Mouse (Mus musculus): ENCODE data around the gene Klf1. TPM values are rescaled to one million over a fixed set of nuclear protein-coding genes. Genes with fewer than 3 reads are reported as not detected.

The Klf1 gene
- polyA plus RNA-seq, 1 experiment from 2014 or later = 11.1 TPM

DNA sequence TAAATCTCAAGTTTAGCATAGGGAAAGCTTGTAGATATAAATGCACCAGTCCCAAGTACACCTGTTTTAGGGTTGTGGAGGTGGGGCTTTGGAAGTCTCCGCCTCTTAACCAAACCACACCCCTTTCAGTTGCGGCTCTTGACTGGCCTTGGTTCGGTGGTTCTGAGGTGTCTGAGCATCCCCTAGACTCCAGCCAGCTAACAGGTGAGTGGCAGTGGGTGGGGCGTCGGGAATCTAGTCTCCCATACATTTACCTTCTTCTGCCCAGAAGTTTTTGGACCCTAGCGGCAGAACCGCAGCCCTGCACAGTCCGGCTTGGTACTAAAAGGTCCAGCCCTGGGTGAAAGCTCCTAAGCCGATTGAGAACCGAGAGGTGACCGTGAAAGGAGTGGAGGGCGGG is 48.0 kb downstream of the Klf1 start:
- no peak overlapping the region for H3K4me2 ChIP-seq (ENCODE audit: low read depth, low read length)
- no peak overlapping the region for H3K4me3 ChIP-seq (ENCODE audit: low read depth, low read length)
- DNase-seq (ENCODE audit: low spot score) (no peak), ATAC-seq (replicated peaks; ENCODE audit: insufficient number of reproducible peaks, low FRiP score, low TSS enrichment, low read depth) (no peak)
- H3K4me1 ChIP-seq (ENCODE audit: control insufficient read depth, insufficient read depth, low read length) = peaks cover 4% of the 10 kb centered on the region
- 19% methylated on average over 12 of the region's 12 CpGs for WGBS
- H3K9ac ChIP-seq (replicated peaks; ENCODE audit: low read length) = no peak overlapping the region
- H3K27ac ChIP-seq (replicated peaks; ENCODE audit: low read depth, low read length) = no peak overlapping the region
- H3K27me3 ChIP-seq (ENCODE audit: control insufficient read depth, insufficient read depth, low read length) = peaks cover 36% of the 10 kb centered on the region
- no peaks in the 10 kb centered on the region for H3K9me3 ChIP-seq (replicated peaks; ENCODE audit: control insufficient read depth, low read length)
- H3K36me3 ChIP-seq (replicated peaks; ENCODE audit: control insufficient read depth, insufficient read depth, low read depth, low read length) = no peaks in the 10 kb centered on the region

DNA sequence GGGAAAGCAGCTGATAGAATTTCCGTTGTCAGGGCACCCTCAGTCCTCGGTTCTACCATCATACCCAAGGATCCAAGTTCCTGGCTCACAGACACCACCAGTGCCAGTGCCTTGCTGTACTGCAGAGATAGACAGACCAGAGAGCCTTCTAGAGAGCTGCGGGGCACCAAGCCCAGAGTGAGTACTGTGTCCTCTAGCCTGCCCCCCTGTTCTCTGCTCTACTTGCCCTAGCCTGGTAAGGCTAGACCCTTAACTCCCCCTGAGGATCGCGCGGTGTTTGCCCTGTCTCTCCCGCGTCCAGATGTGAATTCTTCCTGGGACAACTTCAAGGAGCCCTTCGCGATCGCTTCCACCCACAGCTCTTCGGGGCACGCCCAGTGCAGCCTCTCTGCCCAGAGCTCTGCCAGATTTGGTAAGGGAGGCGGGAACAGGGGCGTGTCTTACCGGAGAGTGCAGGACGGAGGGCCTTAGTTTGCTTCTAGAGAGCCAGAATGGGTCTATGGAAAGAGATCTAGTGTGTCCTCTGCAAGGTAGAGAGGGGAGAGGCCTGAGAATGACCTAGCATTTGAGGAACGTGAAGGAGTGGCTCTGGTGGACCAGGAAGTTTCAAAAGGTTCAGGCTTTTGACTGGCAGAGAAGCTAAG is 51.0 kb downstream of the Klf1 start:
- no peaks in the 10 kb centered on the region for H3K4me1 ChIP-seq (ENCODE audit: control insufficient read depth, insufficient read depth, low read length)
- H3K27ac ChIP-seq (replicated peaks; ENCODE audit: low read depth, low read length) = no peak overlapping the region
- DNase-seq (ENCODE audit: low spot score) (no peak), ATAC-seq (replicated peaks; ENCODE audit: insufficient number of reproducible peaks, low FRiP score, low TSS enrichment, low read depth) (0 out of 2 replicates have a peak, but pooled peaks have one; percentile 22)
- no peaks in the 10 kb centered on the region for H3K9me3 ChIP-seq (replicated peaks; ENCODE audit: control insufficient read depth, low read length)
- 13% methylated on average over 18 of the region's 18 CpGs for WGBS
- no peak overlapping the region for H3K9ac ChIP-seq (replicated peaks; ENCODE audit: low read length)
- no peaks in the 10 kb centered on the region; the same call in 1 of the 2 replicates for H3K36me3 ChIP-seq (replicated peaks; ENCODE audit: control insufficient read depth, insufficient read depth, low read depth, low read length)
- peaks cover 10% of the 10 kb centered on the region for H3K27me3 ChIP-seq (ENCODE audit: control insufficient read depth, insufficient read depth, low read length)
- no peak overlapping the region for H3K4me2 ChIP-seq (ENCODE audit: low read depth, low read length)
- no peak overlapping the region for H3K4me3 ChIP-seq (ENCODE audit: low read depth, low read length)

Small RNAs within 50 kb of the gene (microRNA-seq; reads per million reads assigned to microRNA genes)
- gene Gm24197 (ENCODE audit: borderline number of aligned reads) = not detected
- gene Mir7069 (ENCODE audit: borderline number of aligned reads) = 8.5 reads per million, percentile 10 among the genes with 10 or more reads in this experiment

Other genes starting within 250 kb of the Klf1 start
- 86.9 and 89.6 TPM in 2 replicates for gene Ier2, start 239.1 kb upstream of the Klf1 start, polyA plus RNA-seq (2014; fragmentation: Nextera tagmentation; extraction: Ambion mirVana)
- 61.5 and 64.7 TPM in 2 replicates for gene Trmt1, start 215.6 kb upstream of the Klf1 start, polyA plus RNA-seq (2014; fragmentation: Nextera tagmentation; extraction: Ambion mirVana)
- 21.0 and 21.1 TPM in 2 replicates for gene Nacc1, start 214.1 kb upstream of the Klf1 start, polyA plus RNA-seq (2014; fragmentation: Nextera tagmentation; extraction: Ambion mirVana)
- gene Lyl1, start 200.5 kb upstream of the Klf1 start, polyA plus RNA-seq (2014; fragmentation: Nextera tagmentation; extraction: Ambion mirVana) = 4.6 and 5.3 TPM in 2 replicates
- 3.6 and 5.7 TPM in 2 replicates for gene G430095P16Rik, start 178.9 kb upstream of the Klf1 start, polyA plus RNA-seq (2014; fragmentation: Nextera tagmentation; extraction: Ambion mirVana)
- gene Nfix, start 101.6 kb upstream of the Klf1 start, polyA plus RNA-seq (2014; fragmentation: Nextera tagmentation; extraction: Ambion mirVana) = 5.9 and 6.8 TPM in 2 replicates
- gene Dand5, start 79.1 kb upstream of the Klf1 start, polyA plus RNA-seq (2014; fragmentation: Nextera tagmentation; extraction: Ambion mirVana) = 3.6 and 3.8 TPM in 2 replicates
- 41.5 and 42.3 TPM in 2 replicates for gene Gadd45gip1, start 70.4 kb upstream of the Klf1 start, polyA plus RNA-seq (2014; fragmentation: Nextera tagmentation; extraction: Ambion mirVana)
- 79.6 and 88.2 TPM in 2 replicates for gene Rad23a, start 61.3 kb upstream of the Klf1 start, polyA plus RNA-seq (2014; fragmentation: Nextera tagmentation; extraction: Ambion mirVana)
- gene Calr, start 55.0 kb upstream of the Klf1 start, polyA plus RNA-seq (2014; fragmentation: Nextera tagmentation; extraction: Ambion mirVana) = 815 and 826 TPM in 2 replicates
- gene Farsa, start 44.9 kb upstream of the Klf1 start, polyA plus RNA-seq (2014; fragmentation: Nextera tagmentation; extraction: Ambion mirVana) = 73.0 and 85.7 TPM in 2 replicates
- 89.2 and 89.9 TPM in 2 replicates for gene Syce2, start 29.8 kb upstream of the Klf1 start, polyA plus RNA-seq (2014; fragmentation: Nextera tagmentation; extraction: Ambion mirVana)
- gene Gcdh, start 8.0 kb upstream of the Klf1 start, polyA plus RNA-seq (2014; fragmentation: Nextera tagmentation; extraction: Ambion mirVana) = 40.3 and 40.5 TPM in 2 replicates
- 5.5 and 7.2 TPM in 2 replicates for gene Dnase2a, start 6.6 kb downstream of the Klf1 start, polyA plus RNA-seq (2014; fragmentation: Nextera tagmentation; extraction: Ambion mirVana)
- 2.8 and 3.9 TPM in 2 replicates for gene Mast1, start 35.4 kb downstream of the Klf1 start, polyA plus RNA-seq (2014; fragmentation: Nextera tagmentation; extraction: Ambion mirVana)
- not detected in 2 replicates for gene Rtbdn, start 45.1 kb downstream of the Klf1 start, polyA plus RNA-seq (2014; fragmentation: Nextera tagmentation; extraction: Ambion mirVana)
- gene Gm49661, start 67.5 kb downstream of the Klf1 start, polyA plus RNA-seq (2014; fragmentation: Nextera tagmentation; extraction: Ambion mirVana) = not detected in 2 replicates
- 1,219 and 1,316 TPM in 2 replicates for gene Prdx2, start 67.7 kb downstream of the Klf1 start, polyA plus RNA-seq (2014; fragmentation: Nextera tagmentation; extraction: Ambion mirVana)
- 109 and 137 TPM in 2 replicates for gene Rnaseh2a, start 67.8 kb downstream of the Klf1 start, polyA plus RNA-seq (2014; fragmentation: Nextera tagmentation; extraction: Ambion mirVana)
- gene Junb, start 76.8 kb downstream of the Klf1 start, polyA plus RNA-seq (2014; fragmentation: Nextera tagmentation; extraction: Ambion mirVana) = 5.4 and 6.2 TPM in 2 replicates
- gene Hook2, start 88.7 kb downstream of the Klf1 start, polyA plus RNA-seq (2014; fragmentation: Nextera tagmentation; extraction: Ambion mirVana) = 11.3 and 14.2 TPM in 2 replicates
- not detected in 2 replicates for gene Best2, start 112.6 kb downstream of the Klf1 start, polyA plus RNA-seq (2014; fragmentation: Nextera tagmentation; extraction: Ambion mirVana)
- 130 and 132 TPM in 2 replicates for gene Asna1, start 123.4 kb downstream of the Klf1 start, polyA plus RNA-seq (2014; fragmentation: Nextera tagmentation; extraction: Ambion mirVana)
- gene Trir, start 124.9 kb downstream of the Klf1 start, polyA plus RNA-seq (2014; fragmentation: Nextera tagmentation; extraction: Ambion mirVana) = 172 and 178 TPM in 2 replicates
- 17.0 and 20.5 TPM in 2 replicates for gene Tnpo2, start 135.0 kb downstream of the Klf1 start, polyA plus RNA-seq (2014; fragmentation: Nextera tagmentation; extraction: Ambion mirVana)
- 20.4 and 21.2 TPM in 2 replicates for gene Fbxw9, start 158.1 kb downstream of the Klf1 start, polyA plus RNA-seq (2014; fragmentation: Nextera tagmentation; extraction: Ambion mirVana)
- gene Gm5741, start 166.1 kb downstream of the Klf1 start, polyA plus RNA-seq (2014; fragmentation: Nextera tagmentation; extraction: Ambion mirVana) = not detected in 2 replicates
- 61.9 and 67.7 TPM in 2 replicates for gene Dhps, start 169.8 kb downstream of the Klf1 start, polyA plus RNA-seq (2014; fragmentation: Nextera tagmentation; extraction: Ambion mirVana)
- 117 and 127 TPM in 2 replicates for gene Wdr83os, start 178.8 kb downstream of the Klf1 start, polyA plus RNA-seq (2014; fragmentation: Nextera tagmentation; extraction: Ambion mirVana)
- gene Wdr83, start 179.4 kb downstream of the Klf1 start, polyA plus RNA-seq (2014; fragmentation: Nextera tagmentation; extraction: Ambion mirVana) = 48.6 and 52.2 TPM in 2 replicates
- 19.5 and 21.9 TPM in 2 replicates for gene Man2b1, start 181.3 kb downstream of the Klf1 start, polyA plus RNA-seq (2014; fragmentation: Nextera tagmentation; extraction: Ambion mirVana)
- gene Zfp791, start 221.2 kb downstream of the Klf1 start, polyA plus RNA-seq (2014; fragmentation: Nextera tagmentation; extraction: Ambion mirVana) = 1.8 and 2.0 TPM in 2 replicates
- not detected in 2 replicates for gene Cks1brt, start 250.0 kb downstream of the Klf1 start, polyA plus RNA-seq (2014; fragmentation: Nextera tagmentation; extraction: Ambion mirVana)